Mouse (Mus musculus) heart, embryonic 14.5 days (tissue): ENCODE data around the gene Ash1l. TPM values are rescaled to one million over a fixed set of nuclear protein-coding genes. Genes with fewer than 3 reads are reported as not detected.

Experiments
- ATAC-seq: fragments of 200-750 bp; cut with Nextera tagmentation; 2 replicates; pipeline ENCODE4 v1.8.0; 2017; ENCODE audit warnings: low read depth, moderate TSS enrichment; ENCODE audit not compliant: insufficient number of reproducible peaks, insufficient read depth, low FRiP score
- H3K27ac ChIP-seq, 2 experiments: fragments of 200-500 bp in 1 of 2; fragments of 300-500 bp in 1 of 2; sonication (generic) in 1 of 2; replicated peaks in 1 of 2; 2 replicates each; pipeline ENCODE4 v1.5.1; 2012 to 2014; ENCODE audit warnings: low read depth in 2 of 2, low read length in 2 of 2, control low read depth in 1 of 2, mild to moderate bottlenecking in 1 of 2, mixed read lengths in 1 of 2; ENCODE audit not compliant: control insufficient read depth in 1 of 2, insufficient read depth in 1 of 2
- H3K27me3 ChIP-seq: fragments of 300-500 bp; sonication (generic); 2 replicates; pipeline ENCODE4 v1.6.1; 2014; ENCODE audit warnings: mild to moderate bottlenecking, low read length, control low read depth; ENCODE audit not compliant: control insufficient read depth, insufficient read depth
- H3K36me3 ChIP-seq: fragments of 300-500 bp; sonication (generic); 2 replicates; pipeline ENCODE4 v1.6.1; 2014; ENCODE audit warnings: mild to moderate bottlenecking, control low read depth, low read length, mixed read lengths; ENCODE audit not compliant: control insufficient read depth, insufficient read depth
- H3K4me1 ChIP-seq, 2 experiments: fragments of 200-500 bp in 1 of 2; fragments of 300-500 bp in 1 of 2; sonication (generic) in 1 of 2; 2 replicates each; pipeline ENCODE4 v1.6.1; 2012 to 2014; ENCODE audit warnings: low read length in 2 of 2, control low read depth in 1 of 2, mixed read lengths in 1 of 2; ENCODE audit not compliant: control insufficient read depth in 2 of 2, insufficient read depth in 2 of 2
- H3K4me2 ChIP-seq: fragments of 300-500 bp; sonication (generic); 2 replicates; pipeline ENCODE4 v1.6.1; 2014; ENCODE audit warnings: mild to moderate bottlenecking, low read length
- H3K4me3 ChIP-seq, 2 experiments: fragments of 200-500 bp in 1 of 2; fragments of 300-500 bp in 1 of 2; sonication (generic) in 1 of 2; 2 replicates each; pipeline ENCODE4 v1.5.1; 2012 to 2014; ENCODE audit warnings: low read length in 2 of 2, mild to moderate bottlenecking in 2 of 2, control low read depth in 1 of 2, low read depth in 1 of 2, moderate library complexity in 1 of 2; ENCODE audit not compliant: control insufficient read depth in 1 of 2, insufficient read depth in 1 of 2
- H3K9ac ChIP-seq: fragments of 300-500 bp; sonication (generic); 2 replicates; pipeline ENCODE4 v1.6.1; 2014; ENCODE audit warnings: mild to moderate bottlenecking, low read length
- H3K9me3 ChIP-seq: fragments of 300-500 bp; sonication (generic); 2 replicates; pipeline ENCODE4 v1.6.1; 2016; ENCODE audit warnings: low read length, control low read depth; ENCODE audit not compliant: control insufficient read depth
- WGBS: fragments of 180-500 bp; shearing (Covaris S2); extraction: QIAGEN DNeasy Blood & Tissue Kit; methylation state at CpG from one replicate; pipeline ENCODE4 v1.1.7; 2014; 5-methylcytosine and 5-hydroxymethylcytosine counted together
- polyA plus RNA-seq: library from polyadenylated mRNA; unstranded; fragments of >200 nt; fragmentation: Nextera tagmentation; extraction: Ambion mirVana; gene quantifications from 2 replicates; pipeline ENCODE4 v1.2.1, GENCODE M21; 2014

Ash1l gene
- polyA plus RNA-seq, 1 experiment from 2014 or later = 16.8 TPM

DNA sequence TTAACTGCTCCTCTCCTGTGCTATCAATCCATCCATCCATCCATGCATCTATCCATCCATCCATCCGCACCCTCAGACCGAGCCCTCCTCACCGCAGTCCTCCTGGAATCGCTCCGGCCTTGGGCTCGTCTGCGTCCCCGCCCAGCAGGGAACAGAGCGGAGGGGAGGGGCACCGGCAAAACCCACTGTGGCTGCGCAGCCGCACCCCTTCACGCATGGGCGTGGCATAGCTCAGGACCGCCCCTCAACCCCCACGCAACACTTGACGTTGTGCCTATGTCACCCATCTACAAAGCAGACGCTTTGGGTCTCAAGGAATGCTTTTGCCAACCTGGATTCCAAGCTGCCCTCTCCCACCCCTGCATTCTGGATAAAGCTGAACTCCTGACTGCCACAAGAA is 142.8 kb downstream of the Ash1l start, which contains the start of gene Rusc1:
TSS of gene Rusc1 (minus strand) at position 137 of the 400 bp plus-strand sequence.
- 0 out of 2 replicates have a peak, but pooled peaks have one; percentile 24 for ATAC-seq
- WGBS = 2% methylated on average over 18 of the region's 18 CpGs
- H3K4me1 ChIP-seq = peaks cover 6% of the 10 kb centered on the region in 2 experiments; a peak in 2 of 4 replicates

DNA sequence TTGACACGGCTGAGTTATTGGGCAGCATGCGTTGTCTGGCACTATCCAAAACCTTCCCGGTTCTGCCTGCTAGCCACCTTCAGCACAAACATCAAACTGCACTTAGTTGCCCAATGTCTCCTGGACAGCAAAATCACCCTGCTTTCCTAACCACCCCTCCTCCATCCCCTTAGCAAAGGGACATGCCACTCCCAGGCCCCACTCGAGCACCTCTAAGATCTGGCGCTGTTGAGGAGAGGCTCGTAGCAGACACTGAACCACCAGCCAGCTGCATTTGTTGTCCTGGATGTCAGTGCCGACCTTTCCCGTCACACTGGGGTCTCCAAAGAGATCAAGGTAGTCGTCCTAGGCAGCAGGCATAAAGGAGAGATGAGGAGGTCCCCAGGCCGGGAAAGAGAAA is 143.6 kb downstream of the Ash1l start:
- no peaks in the 10 kb centered on the region for H3K9me3 ChIP-seq
- 84% methylated on average over 10 of the region's 10 CpGs for WGBS
- H3K4me1 ChIP-seq = peaks cover 2 to 6% of the 10 kb centered on the region in 2 experiments; a peak in 2 of 4 replicates
- no peak for ATAC-seq
- no peak overlapping the region for H3K4me2 ChIP-seq
- peaks cover 17% of the 10 kb centered on the region for H3K27me3 ChIP-seq
- H3K4me3 ChIP-seq = no peak overlapping the region
- no peak overlapping the region for H3K27ac ChIP-seq
- H3K9ac ChIP-seq = no peak overlapping the region
- H3K36me3 ChIP-seq = peaks cover 44% of the 10 kb centered on the region

More for the DNA sequence above, 142.8 kb downstream of the Ash1l start, which contains the start of gene Rusc1:
- H3K4me3 ChIP-seq = peak within 1 kb of the TSS; percentile 20 to 35; a peak in 3 of 4 replicates
- H3K27ac ChIP-seq = no peak within 1 kb of the TSS
- H3K9ac ChIP-seq = peak within 1 kb of the TSS; percentile 41; the same call in 1 of the 2 replicates
- peaks cover 25% of the 10 kb centered on the region for H3K27me3 ChIP-seq
- H3K4me2 ChIP-seq = peak within 1 kb of the TSS; percentile 52
- no peaks in the 10 kb centered on the region for H3K9me3 ChIP-seq
- peaks cover 37% of the 10 kb centered on the region for H3K36me3 ChIP-seq

DNA sequence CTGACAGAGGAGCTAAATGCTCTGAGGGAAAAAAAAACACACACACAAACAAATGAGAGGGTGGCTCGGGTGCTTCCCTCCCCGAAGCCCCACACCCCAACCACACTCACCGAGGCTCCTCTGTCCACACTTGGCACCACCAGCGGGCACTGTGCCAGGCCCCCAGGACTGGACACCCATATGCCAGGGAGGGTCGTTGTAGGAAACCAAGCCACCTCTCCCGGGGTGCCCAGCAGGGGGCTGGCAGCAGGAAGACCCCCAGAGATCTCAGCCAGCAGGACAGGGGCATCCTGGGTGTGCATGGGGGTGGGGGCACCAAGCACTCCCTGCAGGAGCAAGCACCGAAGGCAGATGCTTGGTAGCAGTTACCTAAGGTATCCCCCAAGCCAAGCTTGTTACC is 150.4 kb downstream of the Ash1l start, which contains the start of gene Gm43738:
TSS of gene Gm43738 (minus strand) at position 289 of the 400 bp plus-strand sequence.
- Histone ChIP-seq H3K4me2 (peak within 1 kb of the TSS; percentile 87), H3K27me3 (no peaks in the 10 kb centered on the region), H3K36me3 (peaks cover 40% of the 10 kb centered on the region), H3K9me3 (no peaks in the 10 kb centered on the region), H3K4me3 (peak within 1 kb of the TSS; percentile 75 to 98), H3K9ac (peak within 1 kb of the TSS; percentile 77), H3K4me1 (peaks cover 5 to 7% of the 10 kb centered on the region in 2 experiments), H3K27ac (0 out of 4 replicates have a peak within 1 kb of the TSS, but pooled peaks of 1 of the 2 experiments have one; percentile 43)
- 44% methylated on average over 7 of the region's 7 CpGs for WGBS
- no peak for ATAC-seq

DNA sequence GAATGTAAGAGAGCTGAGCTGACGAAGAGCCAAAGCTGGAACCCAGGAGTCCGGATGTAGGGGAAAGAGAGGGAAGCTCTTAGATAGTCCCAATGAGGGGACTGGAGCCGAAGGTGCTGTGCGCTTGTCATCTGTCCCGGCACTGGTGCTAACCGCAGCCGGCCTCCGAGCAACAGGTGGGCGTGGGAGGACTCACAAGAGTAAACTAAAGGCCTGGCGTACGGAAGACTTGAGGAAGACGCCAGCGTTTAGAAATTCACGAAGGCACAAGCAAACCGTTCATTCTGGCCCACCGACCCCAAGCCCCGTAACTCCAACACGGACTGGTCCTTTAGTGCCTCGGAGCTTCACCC is 151.0 kb downstream of the Ash1l start:
- Histone ChIP-seq H3K4me2 (peak overlapping the region; percentile 87), H3K27me3 (no peaks in the 10 kb centered on the region), H3K9ac (peak overlapping the region; percentile 77), H3K4me1 (peaks cover 5 to 7% of the 10 kb centered on the region in 2 experiments), H3K9me3 (no peaks in the 10 kb centered on the region), H3K4me3 (peak overlapping the region; percentile 75 to 98), H3K27ac (0 out of 4 replicates have a peak overlapping the region, but pooled peaks of 1 of the 2 experiments have one; percentile 43), H3K36me3 (peaks cover 35% of the 10 kb centered on the region)
- WGBS = under 1% methylated on average over 19 of the region's 19 CpGs
- no peak for ATAC-seq

DNA sequence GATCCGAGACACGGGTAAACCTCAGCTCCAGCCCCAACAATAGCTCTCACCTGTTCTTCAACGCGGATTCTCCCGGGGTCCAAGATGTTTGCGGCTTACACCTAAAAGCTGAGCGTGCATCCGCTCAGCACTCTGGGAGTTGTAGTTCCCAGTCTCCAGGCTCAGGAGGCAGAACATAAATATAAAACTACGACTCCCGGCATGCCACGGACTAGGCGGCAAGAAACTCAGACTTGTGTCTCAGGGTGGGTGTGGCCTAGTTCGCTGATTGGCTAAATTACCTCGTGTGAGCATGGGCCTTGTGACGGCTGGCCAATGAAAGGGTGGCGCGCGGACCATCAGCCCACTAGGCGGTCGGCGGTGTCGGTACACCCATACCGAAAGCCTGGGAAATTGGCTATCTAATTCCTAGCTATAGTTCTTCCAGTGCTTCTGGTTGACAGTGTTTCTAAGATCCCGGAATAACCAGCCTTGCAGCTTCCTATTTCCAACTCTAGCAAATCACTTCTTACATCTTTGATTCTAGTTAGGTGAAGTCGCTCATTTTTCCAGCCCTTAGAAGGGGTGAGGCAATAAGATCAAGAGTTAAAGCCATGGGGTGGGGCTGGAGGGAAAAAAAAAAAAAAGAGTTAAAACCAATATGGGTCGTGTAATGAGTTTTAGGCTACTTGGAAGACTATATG is 151.5 kb downstream of the Ash1l start, which contains the start of gene Fdps:
TSS of gene Fdps (minus strand) at position 148 of the 683 bp plus-strand sequence.
- Histone ChIP-seq H3K4me2 (peak within 1 kb of the TSS; percentile 87), H3K9ac (peak within 1 kb of the TSS; percentile 77), H3K27ac (0 out of 4 replicates have a peak within 1 kb of the TSS, but pooled peaks of 1 of the 2 experiments have one; percentile 43), H3K4me3 (peak within 1 kb of the TSS; percentile 75 to 98), H3K36me3 (peaks cover 29% of the 10 kb centered on the region), H3K4me1 (peaks cover 5 to 7% of the 10 kb centered on the region in 2 experiments), H3K27me3 (no peaks in the 10 kb centered on the region), H3K9me3 (no peaks in the 10 kb centered on the region)
- peak; percentile 98 for ATAC-seq
- under 1% methylated on average over 26 of the region's 26 CpGs for WGBS

DNA sequence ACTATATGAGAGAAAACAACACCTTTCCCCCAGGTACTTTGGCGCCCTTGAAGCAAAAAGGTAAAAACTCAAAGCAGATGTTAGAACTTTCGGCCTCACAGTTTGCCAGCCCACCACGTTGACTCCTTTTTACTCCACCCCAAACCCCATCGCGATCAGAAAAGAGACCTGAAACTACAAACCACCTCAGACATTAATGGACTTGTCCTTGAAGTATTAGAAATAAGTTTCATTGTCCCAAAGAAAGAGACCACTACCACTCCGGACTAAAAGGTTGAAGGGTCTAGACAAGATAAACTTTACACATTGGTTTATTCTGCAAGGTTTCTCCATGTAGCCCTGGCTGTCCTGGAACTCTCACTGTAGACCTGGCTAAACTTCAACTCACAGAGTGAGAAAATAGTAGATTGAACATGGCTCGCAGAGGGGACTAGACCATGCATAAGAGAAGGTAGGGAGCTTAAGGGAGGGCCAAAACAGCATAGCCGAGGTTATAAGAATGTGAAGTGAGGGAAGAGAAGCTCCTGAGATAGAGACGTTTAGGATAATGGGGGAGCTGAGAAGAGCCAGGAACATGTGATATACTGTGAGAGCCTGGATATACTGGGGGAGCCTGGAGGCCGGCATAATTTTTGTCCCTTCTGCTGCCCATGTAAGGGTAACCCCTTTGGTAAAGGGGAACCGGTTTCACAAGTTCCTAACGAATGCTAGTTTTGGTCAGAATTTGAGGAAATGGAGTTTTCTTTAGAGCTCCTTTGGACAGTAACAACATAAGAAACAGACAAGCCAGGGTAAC is 152.3 kb downstream of the Ash1l start:
- ATAC-seq = no peak
- Histone ChIP-seq H3K4me3 (peak overlapping the region in 1 of 2 experiments; percentile 75; a peak in 1 of 4 replicates), H3K27me3 (no peaks in the 10 kb centered on the region), H3K4me1 (peaks cover 5 to 7% of the 10 kb centered on the region in 2 experiments), H3K9ac (0 out of 2 replicates have a peak overlapping the region, but pooled peaks have one; percentile 4), H3K4me2 (peak overlapping the region; percentile 62), H3K36me3 (peaks cover 22% of the 10 kb centered on the region), H3K27ac (no peak overlapping the region), H3K9me3 (no peaks in the 10 kb centered on the region)
- WGBS = 59% methylated on average over 12 of the region's 12 CpGs

DNA sequence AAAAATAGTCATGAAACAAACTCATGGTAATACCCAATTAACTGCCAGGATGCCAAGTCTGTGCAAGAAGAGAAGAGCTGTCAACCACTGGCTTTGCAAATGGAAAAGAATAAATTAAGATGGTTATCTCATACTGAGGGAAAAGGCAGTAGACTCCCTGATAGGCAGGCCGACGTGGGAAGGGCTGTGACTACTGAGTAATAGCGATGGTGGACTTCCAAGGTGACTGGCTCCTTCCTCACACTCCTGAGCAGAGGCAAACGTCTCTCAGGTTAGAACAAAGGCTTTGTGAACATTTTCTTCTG is 152.8 kb downstream of the Ash1l start:
- Histone ChIP-seq H3K9ac (no peak overlapping the region), H3K36me3 (peaks cover 17% of the 10 kb centered on the region), H3K4me3 (no peak overlapping the region), H3K9me3 (no peaks in the 10 kb centered on the region), H3K27me3 (no peaks in the 10 kb centered on the region), H3K4me1 (peaks cover 5 to 7% of the 10 kb centered on the region in 2 experiments), H3K27ac (no peak overlapping the region), H3K4me2 (no peak overlapping the region)
- ATAC-seq = no peak
- WGBS = 70% methylated on average over 4 of the region's 4 CpGs
